Mouse (Mus musculus) kidney, adult 8-10 months (tissue): ENCODE measurements around the gene Elovl1.
A peak's percentile ranks its signal among the peaks of the same experiment; 100 is the strongest.

Experiments
- DNase-seq, 2 experiments: peaks; one replicate each; pipeline ENCODE4 v3.0.0; 2022

The Elovl1 gene

GRCm38 (mm10) chr4:118427768-118428451 is at the start of gene Elovl1:
TSS of gene Elovl1 (plus strand) at chr4:118428093.
- DNase-seq: peak; percentile 88 to 92

- no peak for DNase-seq
These were observed 44.6 kb upstream of the Elovl1 start for GRCm38 (mm10) chr4:118383271-118383670.

- DNase-seq: no peak
These were observed 40.6 kb upstream of the Elovl1 start for GRCm38 (mm10) chr4:118387316-118387715.

- no peak for DNase-seq
These were observed 37.7 kb upstream of the Elovl1 start for GRCm38 (mm10) chr4:118390146-118390545.

GRCm38 (mm10) chr4:118394505-118394904 is 33.4 kb upstream of the Elovl1 start:
- no peak for DNase-seq

GRCm38 (mm10) chr4:118395289-118395688 is 32.6 kb upstream of the Elovl1 start:
- no peak for DNase-seq

- DNase-seq: peak; percentile 15 to 55
These were observed 31.5 kb upstream of the Elovl1 start for GRCm38 (mm10) chr4:118396433-118396832.

GRCm38 (mm10) chr4:118398400-118398799 is 29.5 kb upstream of the Elovl1 start:
- no peak for DNase-seq

- DNase-seq: no peak
These were observed 26.5 kb upstream of the Elovl1 start for GRCm38 (mm10) chr4:118401421-118401820.

GRCm38 (mm10) chr4:118401918-118402317 is 26.0 kb upstream of the Elovl1 start:
- no peak for DNase-seq

- DNase-seq: peak in 1 of 2 experiments; percentile 13
These were observed 25.2 kb upstream of the Elovl1 start for GRCm38 (mm10) chr4:118402701-118403100.

- peak; percentile 93 for DNase-seq
These were observed 18.6 kb upstream of the Elovl1 start, which contains the start of the genes Szt2 and Med8 for GRCm38 (mm10) chr4:118409142-118409900. TSS of gene Szt2 (minus strand) at chr4:118409273. TSS of gene Med8 (plus strand) at chr4:118409337.

- DNase-seq: no peak
These were observed 17.0 kb upstream of the Elovl1 start for GRCm38 (mm10) chr4:118410871-118411270.

- no peak for DNase-seq
These were observed 14.3 kb upstream of the Elovl1 start for GRCm38 (mm10) chr4:118413553-118413952.

- no peak for DNase-seq
These were observed 12.1 kb upstream of the Elovl1 start for GRCm38 (mm10) chr4:118415779-118416178.

- no peak for DNase-seq
These were observed 11.6 kb upstream of the Elovl1 start for GRCm38 (mm10) chr4:118416329-118416728.

- DNase-seq: no peak
These were observed 10.6 kb upstream of the Elovl1 start for GRCm38 (mm10) chr4:118417112-118417797.

GRCm38 (mm10) chr4:118421384-118421783 is 6.5 kb upstream of the Elovl1 start:
- DNase-seq: peak in 1 of 2 experiments; percentile 31

- no peak for DNase-seq
These were observed 3.2 kb upstream of the Elovl1 start for GRCm38 (mm10) chr4:118424541-118425160.

GRCm38 (mm10) chr4:118425374-118425773 is 2.5 kb upstream of the Elovl1 start:
- DNase-seq: no peak

GRCm38 (mm10) chr4:118427415-118427767 is 502 bp upstream of the Elovl1 start:
- no peak for DNase-seq

- peak; percentile 23 to 52 for DNase-seq
These were observed 780 bp downstream of the Elovl1 start for GRCm38 (mm10) chr4:118428531-118429214.
